Mouse (Mus musculus): ENCODE results near the gene Rpl36. TPM values are rescaled to one million over a fixed set of nuclear protein-coding genes. Genes with fewer than 3 reads are reported as not detected.

Gene Rpl36
- 608 TPM for polyA plus RNA-seq (2015; fragmentation: Illumina TruSeq; extraction: RNeasy Lipid Tissue Mini Kit (QIAGEN cat#74804); ENCODE audit: insufficient read depth, low read depth, low replicate concordance)

DNA sequence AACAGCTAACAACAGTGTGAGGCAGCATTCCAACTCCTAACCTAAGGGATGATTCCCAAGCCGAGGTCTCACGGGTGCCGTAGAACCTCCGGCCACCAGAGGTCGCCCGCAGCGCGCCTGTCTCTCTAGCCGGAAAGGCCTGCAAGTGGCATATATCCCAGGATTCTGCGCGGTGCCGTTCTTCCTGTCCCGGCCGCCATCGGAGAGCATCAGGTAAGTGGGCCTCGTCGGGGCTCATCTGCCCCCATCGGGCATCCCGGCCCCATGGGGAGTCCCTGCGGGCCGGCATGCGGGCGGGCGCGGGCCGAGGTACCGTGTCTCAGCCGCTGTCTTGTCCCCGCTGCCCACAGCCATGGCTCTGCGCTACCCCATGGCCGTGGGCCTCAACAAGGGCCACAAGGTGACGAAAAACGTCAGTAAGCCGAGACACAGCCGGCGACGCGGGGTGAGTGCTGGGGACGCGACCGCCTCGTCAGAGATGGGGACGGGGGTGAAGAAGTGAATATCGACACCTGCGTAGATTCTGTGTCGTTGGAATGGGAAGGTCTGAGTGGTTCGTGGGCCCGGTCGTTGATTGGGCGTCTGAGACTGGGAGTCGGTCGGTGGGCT lies at the start of gene Rpl36:
Rpl36 (plus strand) TSS at position 181 of the 609 bp plus-strand sequence.

DNA sequence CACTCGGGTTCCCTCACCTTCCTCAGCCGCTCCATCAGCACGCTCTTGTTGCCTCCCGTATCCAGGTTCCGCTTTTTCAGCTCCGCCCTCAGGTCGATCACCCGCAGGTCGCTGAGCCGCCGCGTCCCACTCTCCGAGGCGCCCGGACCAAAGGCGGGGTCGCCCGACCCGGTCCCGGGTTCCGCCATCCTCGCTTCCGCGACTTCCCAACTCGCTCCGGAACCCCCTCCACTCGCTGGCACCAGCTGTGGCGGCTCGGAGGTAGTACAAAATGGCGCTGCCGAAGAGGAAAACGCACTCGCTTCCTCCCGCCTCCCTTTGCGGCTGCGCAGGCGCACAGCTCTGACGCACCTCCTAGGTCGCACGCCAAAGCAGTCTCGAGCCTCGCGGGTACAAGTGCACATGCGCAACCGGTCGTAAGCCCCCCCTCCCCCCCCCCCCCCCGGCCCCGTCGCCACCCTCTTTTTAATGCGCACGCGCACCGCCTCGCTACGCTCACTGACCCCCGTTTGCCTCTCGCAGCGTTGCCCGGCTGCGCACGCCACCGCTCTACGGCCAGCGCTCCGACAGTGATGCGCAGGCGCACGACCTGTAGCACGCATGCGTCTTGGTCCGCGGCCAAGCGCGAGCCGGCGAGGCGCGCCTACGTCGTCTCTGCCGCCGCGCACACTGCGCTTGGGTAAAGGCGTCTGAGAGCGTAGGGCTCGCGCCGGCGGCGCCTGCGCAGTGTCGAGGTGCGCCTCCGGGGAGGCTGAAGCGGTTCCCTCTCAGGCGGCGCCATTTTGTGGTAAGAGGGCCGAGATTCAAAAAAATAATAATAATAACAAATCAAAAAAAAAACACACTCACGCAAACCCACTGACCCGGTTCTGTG lies 28.7 kb upstream of the Rpl36 start, which contains the start of the genes Safb2 and Safb:
Safb2 (minus strand) TSS at position 329 of the 874 bp plus-strand sequence.
Safb (plus strand) TSS at position 569 of the 874 bp plus-strand sequence.

GRCm38 (mm10) chr17:56609452-56610171 lies 3.6 kb upstream of the Rpl36 start, which contains the start of gene 2410015M20Rik:
TSS of gene 2410015M20Rik (minus strand) at chr17:56609771.

DNA sequence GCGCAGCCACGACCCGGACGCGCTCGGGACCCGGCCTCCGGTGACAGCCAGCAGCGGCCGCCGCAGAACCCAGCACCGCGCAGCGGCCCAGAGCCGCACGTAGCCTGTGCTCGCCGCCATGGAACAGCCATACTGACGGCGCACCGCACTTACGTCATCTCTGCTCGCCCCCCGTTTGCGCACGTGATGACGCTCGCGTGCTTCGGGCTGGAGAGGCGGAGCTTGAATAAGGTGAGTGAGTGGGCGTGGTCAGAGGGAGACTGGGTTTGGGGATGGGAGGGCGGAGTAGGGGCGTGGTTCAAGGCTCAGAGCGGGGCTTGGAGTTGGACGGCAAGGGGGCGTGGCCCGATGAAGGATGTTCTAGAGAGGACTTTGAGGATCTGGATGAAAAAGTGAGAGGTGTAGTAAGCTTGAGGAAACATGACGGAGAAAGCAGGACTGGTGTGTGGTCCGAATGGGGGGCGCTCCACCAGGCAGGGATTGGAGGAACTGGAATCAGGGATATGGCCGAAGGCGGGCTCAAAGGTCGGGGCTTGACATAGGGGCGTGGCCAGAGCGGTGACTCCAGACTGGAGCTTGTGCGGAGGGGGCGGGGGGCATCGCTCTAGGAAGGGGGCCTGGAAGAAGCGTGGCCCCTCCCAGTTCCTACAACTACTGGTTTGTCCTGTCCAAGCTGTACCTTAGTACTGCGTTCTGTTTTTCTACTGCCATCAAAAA lies 13.7 kb downstream of the Rpl36 start, which contains the start of gene Lonp1:
Lonp1 (minus strand) TSS at position 134 of the 717 bp plus-strand sequence.

DNA sequence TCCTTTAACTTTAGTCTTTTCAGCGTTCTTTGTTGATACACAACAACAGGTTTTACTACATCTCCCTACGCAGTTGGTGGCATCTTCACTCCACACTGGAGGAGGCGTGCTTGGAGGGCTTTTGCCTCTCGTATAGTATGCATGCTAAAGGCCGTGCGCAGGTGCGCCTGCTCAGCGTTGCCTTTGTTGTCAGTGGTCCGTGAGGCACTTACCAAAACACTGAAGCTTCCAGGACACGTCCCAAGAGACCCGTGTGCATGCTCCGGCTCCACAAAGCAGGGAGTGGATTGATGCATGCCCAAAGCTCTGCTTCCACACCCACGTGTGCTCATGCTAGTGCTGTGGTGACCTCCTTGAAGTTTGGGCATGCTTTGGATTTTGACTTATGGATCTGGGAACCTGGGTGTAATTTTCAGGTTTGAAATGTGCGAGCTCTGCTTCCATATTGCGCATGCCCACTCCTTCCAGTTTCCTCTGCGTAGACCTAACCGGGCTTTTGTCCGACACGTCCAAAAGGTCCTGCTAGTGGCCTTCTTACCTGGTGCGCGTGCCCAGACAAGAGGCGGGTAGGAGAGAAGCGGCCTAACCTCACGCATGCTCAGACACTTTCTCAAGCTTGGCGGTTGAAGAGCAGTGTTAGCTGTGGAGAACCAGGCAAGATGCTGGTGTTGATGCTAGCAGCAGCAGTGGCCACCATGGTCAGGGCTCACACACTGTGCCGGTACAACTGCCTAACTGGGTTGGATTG lies 14.5 kb downstream of the Rpl36 start, which contains the start of gene Catsperd:
Catsperd (plus strand) TSS at position 614 of the 748 bp plus-strand sequence.

Other genes starting within 250 kb of the Rpl36 start
- 11.7 TPM for gene Ptprs, start 136.9 kb upstream of the Rpl36 start, polyA plus RNA-seq (2015; fragmentation: Illumina TruSeq; extraction: RNeasy Lipid Tissue Mini Kit (QIAGEN cat#74804); ENCODE audit: insufficient read depth, low read depth, low replicate concordance)
- not detected for gene Znrf4, start 101.0 kb upstream of the Rpl36 start, polyA plus RNA-seq (2015; fragmentation: Illumina TruSeq; extraction: RNeasy Lipid Tissue Mini Kit (QIAGEN cat#74804); ENCODE audit: insufficient read depth, low read depth, low replicate concordance)
- gene Gm20219, start 59.0 kb upstream of the Rpl36 start, polyA plus RNA-seq (2015; fragmentation: Illumina TruSeq; extraction: RNeasy Lipid Tissue Mini Kit (QIAGEN cat#74804); ENCODE audit: insufficient read depth, low read depth, low replicate concordance), result 1.6 TPM
- gene Safb2, start 28.8 kb upstream of the Rpl36 start, polyA plus RNA-seq (2015; fragmentation: Illumina TruSeq; extraction: RNeasy Lipid Tissue Mini Kit (QIAGEN cat#74804); ENCODE audit: insufficient read depth, low read depth, low replicate concordance), result 77.0 TPM
- 55.8 TPM for gene Safb, start 28.6 kb upstream of the Rpl36 start, polyA plus RNA-seq (2015; fragmentation: Illumina TruSeq; extraction: RNeasy Lipid Tissue Mini Kit (QIAGEN cat#74804); ENCODE audit: insufficient read depth, low read depth, low replicate concordance)
- 41.6 TPM for gene 2410015M20Rik, start 3.6 kb upstream of the Rpl36 start, polyA plus RNA-seq (2015; fragmentation: Illumina TruSeq; extraction: RNeasy Lipid Tissue Mini Kit (QIAGEN cat#74804); ENCODE audit: insufficient read depth, low read depth, low replicate concordance)
- gene Lonp1, start 13.5 kb downstream of the Rpl36 start, polyA plus RNA-seq (2015; fragmentation: Illumina TruSeq; extraction: RNeasy Lipid Tissue Mini Kit (QIAGEN cat#74804); ENCODE audit: insufficient read depth, low read depth, low replicate concordance), result 10.3 TPM
- 1.2 TPM for gene Catsperd, start 14.7 kb downstream of the Rpl36 start, polyA plus RNA-seq (2015; fragmentation: Illumina TruSeq; extraction: RNeasy Lipid Tissue Mini Kit (QIAGEN cat#74804); ENCODE audit: insufficient read depth, low read depth, low replicate concordance)
- gene Ranbp3, start 59.9 kb downstream of the Rpl36 start, polyA plus RNA-seq (2015; fragmentation: Illumina TruSeq; extraction: RNeasy Lipid Tissue Mini Kit (QIAGEN cat#74804); ENCODE audit: insufficient read depth, low read depth, low replicate concordance), result 21.7 TPM
- 59.4 TPM for gene Ndufa11, start 104.4 kb downstream of the Rpl36 start, polyA plus RNA-seq (2015; fragmentation: Illumina TruSeq; extraction: RNeasy Lipid Tissue Mini Kit (QIAGEN cat#74804); ENCODE audit: insufficient read depth, low read depth, low replicate concordance)
- gene Vmac, start 104.6 kb downstream of the Rpl36 start, polyA plus RNA-seq (2015; fragmentation: Illumina TruSeq; extraction: RNeasy Lipid Tissue Mini Kit (QIAGEN cat#74804); ENCODE audit: insufficient read depth, low read depth, low replicate concordance), result 9.3 TPM
- gene Nrtn, start 144.1 kb downstream of the Rpl36 start, polyA plus RNA-seq (2015; fragmentation: Illumina TruSeq; extraction: RNeasy Lipid Tissue Mini Kit (QIAGEN cat#74804); ENCODE audit: insufficient read depth, low read depth, low replicate concordance), result 3.2 TPM
- gene Dus3l, start 151.3 kb downstream of the Rpl36 start, polyA plus RNA-seq (2015; fragmentation: Illumina TruSeq; extraction: RNeasy Lipid Tissue Mini Kit (QIAGEN cat#74804); ENCODE audit: insufficient read depth, low read depth, low replicate concordance), result 13.9 TPM
- not detected for gene Prr22, start 156.8 kb downstream of the Rpl36 start, polyA plus RNA-seq (2015; fragmentation: Illumina TruSeq; extraction: RNeasy Lipid Tissue Mini Kit (QIAGEN cat#74804); ENCODE audit: insufficient read depth, low read depth, low replicate concordance)
- gene Rfx2, start 217.6 kb downstream of the Rpl36 start, polyA plus RNA-seq (2015; fragmentation: Illumina TruSeq; extraction: RNeasy Lipid Tissue Mini Kit (QIAGEN cat#74804); ENCODE audit: insufficient read depth, low read depth, low replicate concordance), result 2.0 TPM